Mouse (Mus musculus) lung, adult 2 months (tissue): ENCODE data around the gene Hhex. TPM values are rescaled to one million over a fixed set of nuclear protein-coding genes. Genes with fewer than 3 reads are reported as not detected.
A peak's percentile ranks its signal among the peaks of the same experiment; 100 is the strongest.

Source experiments
- DNase-seq: peaks from one replicate; pipeline ENCODE4 v3.0.0; 2022
- H3K4me1 ChIP-seq: fragments of 200-500 bp; 2 replicates; pipeline ENCODE4 v1.6.1; 2011; ENCODE audit warnings: low read length; ENCODE audit not compliant: control insufficient read depth, insufficient read depth
- H3K4me3 ChIP-seq: fragments of 200-500 bp; replicated peaks from 2 replicates; pipeline ENCODE3; 2011; ENCODE audit warnings: low read depth, mild to moderate bottlenecking, control low read depth, low read length; ENCODE audit errors: extremely low read depth
- CTCF ChIP-seq: fragments of 200-500 bp; IDR thresholded peaks from 2 replicates; pipeline ENCODE4 v1.5.1; 2011; ENCODE audit warnings: mild to moderate bottlenecking, low read length, control low read depth; ENCODE audit not compliant: insufficient read depth
- POLR2A ChIP-seq: fragments of 200-500 bp; IDR thresholded peaks from 2 replicates; pipeline ENCODE4 v1.6.1; 2011; ENCODE audit warnings: low read depth, mild to moderate bottlenecking, control low read depth, low read length, borderline replicate concordance; ENCODE audit errors: extremely low read depth
- WGBS: fragments of 180-500 bp; shearing (Covaris S2); methylation state at CpG from one replicate; pipeline ENCODE4 v1.1.7; 2018; 5-methylcytosine and 5-hydroxymethylcytosine counted together
- polyA plus RNA-seq: library from polyadenylated mRNA; depleted of rRNA; stranded (reverse); fragments of >200 nt; gene quantifications from 2 replicates; pipeline ENCODE4 v1.2.3, GENCODE M21; 2012

Gene Hhex
- polyA plus RNA-seq, 1 experiment: 20.0 TPM

DNA sequence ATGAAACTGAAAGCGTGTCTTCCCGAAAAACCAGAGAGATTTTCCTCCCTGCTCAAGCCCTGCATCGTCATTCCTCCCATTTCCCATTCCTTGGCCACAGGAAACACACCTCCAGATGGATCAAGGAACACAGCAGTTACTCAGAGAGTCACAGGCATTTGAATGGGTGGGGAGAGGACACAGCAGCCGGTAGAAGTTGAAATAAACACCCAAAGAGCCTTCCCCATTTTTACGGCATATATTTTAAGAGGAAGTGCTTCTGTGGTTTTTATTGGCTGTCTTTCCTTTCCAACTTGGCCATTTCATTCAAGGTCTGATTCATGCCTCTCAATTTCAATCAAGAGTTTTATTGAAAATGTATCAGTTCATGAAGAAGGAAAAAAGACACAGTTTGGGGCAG, 13.6 kb downstream of the Hhex start:
- Histone ChIP-seq H3K4me3 (peak overlapping the region; percentile 31), H3K4me1 (no peaks in the 10 kb centered on the region)
- TF ChIP-seq POLR2A (no peak), CTCF (no peak)
- no peak for DNase-seq
- WGBS: 32% methylated on average over 5 of the region's 5 CpGs

DNA sequence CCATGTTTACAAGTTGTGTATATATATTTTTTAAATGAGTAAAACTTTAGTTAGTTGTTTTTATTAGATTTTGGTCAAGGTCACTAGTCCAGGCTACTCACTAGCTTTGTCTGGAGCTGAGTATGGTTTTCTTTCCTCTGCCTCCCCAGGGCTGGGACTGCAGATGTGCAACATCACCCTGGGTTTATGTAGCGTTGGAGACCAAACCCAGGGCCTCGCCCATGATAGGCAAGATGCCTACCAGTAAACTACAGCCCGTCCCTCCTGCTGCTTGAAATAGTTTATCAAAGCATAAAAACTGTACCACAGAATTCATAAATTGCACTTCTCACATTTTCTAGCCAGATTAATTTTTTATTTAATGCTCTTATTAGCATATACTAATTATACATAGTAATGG, 14.6 kb downstream of the Hhex start:
- no peak for TF ChIP-seq POLR2A
- no peak for TF ChIP-seq CTCF
- Histone ChIP-seq H3K4me1 (no peaks in the 10 kb centered on the region), H3K4me3 (no peak overlapping the region)
- WGBS: 93% methylated on average over 3 of the region's 3 CpGs
- DNase-seq: no peak

GRCm38 (mm10) chr19:37455528-37455927, 20.9 kb downstream of the Hhex start:
- TF ChIP-seq CTCF: no peak
- TF ChIP-seq POLR2A: no peak
- no peak for DNase-seq
- 77% methylated on average over 2 of the region's 2 CpGs for WGBS
- no peak overlapping the region for H3K4me3 ChIP-seq
- no peaks in the 10 kb centered on the region for H3K4me1 ChIP-seq

- no peak for TF ChIP-seq CTCF
- no peak for TF ChIP-seq POLR2A
- Histone ChIP-seq H3K4me1 (no peaks in the 10 kb centered on the region), H3K4me3 (no peak overlapping the region)
- WGBS: 96% methylated on average over 1 of the region's 1 CpGs
- no peak for DNase-seq
These were observed 21.4 kb downstream of the Hhex start for GRCm38 (mm10) chr19:37455961-37456360.

DNA sequence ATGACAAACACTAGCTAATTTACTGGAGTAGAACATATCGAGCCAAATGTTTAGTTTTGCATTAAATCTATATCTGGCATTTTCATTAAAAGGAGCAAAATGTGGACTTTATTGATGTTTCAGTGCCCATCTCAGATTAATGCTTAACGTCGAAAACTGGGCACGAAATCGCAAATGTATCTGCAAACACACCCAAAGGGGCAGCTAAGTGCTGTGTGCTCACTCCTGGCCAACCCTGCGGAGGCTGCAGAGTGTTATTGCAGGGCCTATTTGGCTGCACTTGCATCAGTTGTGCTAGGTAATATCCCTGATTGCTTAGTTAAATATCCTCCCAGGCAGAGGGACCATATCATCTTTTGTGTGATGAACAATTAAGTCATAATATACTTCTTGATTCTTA, 23.4 kb downstream of the Hhex start:
- WGBS: 77% methylated on average over 6 of the region's 6 CpGs
- TF ChIP-seq POLR2A (no peak), CTCF (no peak)
- no peak for DNase-seq

GRCm38 (mm10) chr19:37466403-37466802, 31.8 kb downstream of the Hhex start:
- no peaks in the 10 kb centered on the region for H3K4me1 ChIP-seq
- no peak overlapping the region for H3K4me3 ChIP-seq
- no peak for DNase-seq
- TF ChIP-seq POLR2A (no peak), CTCF (no peak)
- 77% methylated on average over 3 of the region's 3 CpGs for WGBS

More for the DNA sequence above, 23.4 kb downstream of the Hhex start:
- no peak overlapping the region for H3K4me3 ChIP-seq
- no peaks in the 10 kb centered on the region for H3K4me1 ChIP-seq

DNA sequence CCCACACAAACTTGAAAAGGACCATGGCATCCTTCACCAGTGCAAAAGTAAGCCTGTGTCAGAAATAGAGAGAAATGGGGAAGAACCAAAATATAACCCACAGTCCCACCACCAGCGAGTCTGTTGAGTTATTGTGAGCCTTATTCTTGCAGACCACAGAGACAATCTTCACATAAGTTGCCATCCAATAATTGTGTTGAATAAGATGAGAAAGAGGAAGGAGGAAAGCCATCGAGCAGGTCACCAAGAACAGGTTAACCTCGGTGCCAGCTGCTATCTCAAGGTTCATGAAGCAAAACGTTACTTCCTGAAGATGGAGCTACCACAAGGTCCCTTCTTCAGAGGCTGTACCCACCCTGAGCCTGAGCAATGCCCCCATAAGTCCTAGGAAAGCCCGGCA, 32.4 kb downstream of the Hhex start:
- whole genome bisulfite sequencing: 72% methylated on average over 5 of the region's 5 CpGs
- Histone ChIP-seq H3K4me1 (no peaks in the 10 kb centered on the region), H3K4me3 (no peak overlapping the region)
- TF ChIP-seq POLR2A (no peak), CTCF (no peak)
- no peak for DNase-seq

- TF ChIP-seq CTCF (no peak), POLR2A (no peak)
- DNase-seq: no peak
- H3K4me3 ChIP-seq: no peak overlapping the region
- 82% methylated on average over 6 of the region's 6 CpGs for WGBS
- no peaks in the 10 kb centered on the region for H3K4me1 ChIP-seq
These were observed 34.4 kb downstream of the Hhex start for GRCm38 (mm10) chr19:37468841-37469566.

DNA sequence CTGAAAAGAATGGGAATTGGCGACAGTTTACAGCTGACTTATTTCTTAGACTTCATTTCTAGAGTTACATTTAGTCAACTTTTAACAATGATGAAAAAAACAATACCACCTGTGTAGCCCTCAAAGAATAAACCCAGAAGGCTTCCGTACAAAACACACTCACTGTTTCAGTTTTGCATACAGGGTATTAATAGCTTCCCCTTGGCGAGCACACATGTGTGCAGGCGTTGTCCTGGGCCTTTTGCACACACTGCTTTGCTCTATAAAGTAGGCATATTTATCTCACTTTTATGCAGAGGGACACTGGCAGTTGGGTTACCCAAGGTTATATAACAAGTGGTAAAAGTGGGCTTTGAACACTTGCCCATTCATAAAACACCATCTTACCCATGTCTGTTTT, 37.1 kb downstream of the Hhex start:
- no peaks in the 10 kb centered on the region for H3K4me1 ChIP-seq
- DNase-seq: no peak
- no peak overlapping the region for H3K4me3 ChIP-seq
- TF ChIP-seq CTCF (no peak), POLR2A (no peak)
- WGBS: 56% methylated on average over 4 of the region's 4 CpGs

DNA sequence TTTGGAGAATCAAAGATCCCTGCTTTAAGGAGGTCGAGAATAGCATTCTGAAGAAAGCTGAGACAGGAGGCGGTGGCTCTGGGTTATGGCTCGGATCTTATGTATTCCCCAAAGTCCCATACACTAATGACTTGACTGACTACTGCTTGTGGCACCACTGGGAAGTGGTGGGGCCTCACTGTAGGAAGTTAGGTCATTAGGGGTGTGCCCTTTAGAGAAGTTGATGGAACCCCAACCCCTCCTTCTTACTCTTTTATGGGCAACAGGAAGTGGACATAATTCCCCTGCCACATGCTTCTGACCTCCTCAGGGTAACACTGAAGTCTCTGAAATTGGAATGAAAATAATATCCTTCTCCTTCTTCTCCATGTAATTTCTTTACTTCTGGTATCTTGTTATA, 38.0 kb downstream of the Hhex start:
- Histone ChIP-seq H3K4me3 (no peak overlapping the region), H3K4me1 (no peaks in the 10 kb centered on the region)
- DNase-seq: no peak
- TF ChIP-seq POLR2A (no peak), CTCF (no peak)
- 78% methylated on average over 3 of the region's 3 CpGs for WGBS
